Mouse (Mus musculus) liver, embryonic 14.5 days (tissue): Measurements from ENCODE around the gene Man2b2.

Source experiments
- CTCF ChIP-seq: IDR thresholded peaks from 2 replicates; pipeline ENCODE4 v1.5.1; 2016; ENCODE audit warnings: antibody characterized with exemption, low read depth, control low read depth
- EP300 ChIP-seq: IDR thresholded peaks from 2 replicates; pipeline ENCODE4 v1.6.1; 2016; ENCODE audit warnings: antibody characterized with exemption, low read depth

DNA sequence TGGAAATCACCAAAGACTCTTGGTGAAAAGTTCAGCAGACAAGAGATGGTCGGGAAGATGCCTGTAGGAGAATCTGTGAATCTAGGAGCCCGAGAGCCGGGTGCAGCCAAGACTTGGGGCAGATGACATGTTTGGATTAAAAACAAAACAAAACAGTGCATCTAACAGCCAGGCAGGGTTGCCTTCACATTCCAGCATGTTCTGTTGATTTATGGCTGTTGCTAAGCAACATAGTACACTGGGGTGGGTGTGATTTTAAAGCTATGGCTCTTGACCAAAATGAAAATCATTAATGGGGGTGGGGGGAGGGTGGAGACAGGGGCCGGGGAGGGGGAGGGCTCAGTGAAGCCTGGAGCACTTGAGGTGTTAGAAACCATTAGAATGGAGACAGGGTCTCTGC lies 21.1 kb upstream of the Man2b2 start:
- TF ChIP-seq EP300 (no peak), CTCF (no peak)
